ENCODE assay signal across 9 mouse cellular contexts in the genomic region with DNA sequence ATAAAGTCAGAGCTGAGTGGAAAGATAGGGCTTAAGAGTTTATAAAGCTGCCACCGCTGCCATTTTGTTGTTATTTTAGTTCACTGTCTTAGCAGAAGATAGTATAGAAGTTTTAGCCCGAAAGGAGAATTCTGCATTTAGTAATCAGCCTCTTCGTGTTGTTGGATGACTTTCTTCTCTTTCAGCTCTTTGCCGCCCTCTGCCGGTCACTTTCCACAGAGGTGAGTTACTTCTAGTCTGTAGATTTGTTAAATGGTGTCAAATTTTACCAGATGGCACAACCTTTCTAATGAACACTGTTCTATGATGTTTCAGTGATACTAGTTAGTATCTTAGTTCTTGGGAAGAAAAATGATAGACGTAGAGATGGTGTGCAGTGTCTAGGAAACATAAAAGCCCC. TPM values are rescaled to one million over a fixed set of nuclear protein-coding genes. Genes with fewer than 3 reads are reported as not detected.
DNase-seq lines count a peak whose midpoint lies in the region; ATAC-seq and TF ChIP-seq lines count a peak whose summit lies in the region.
"Had no signal": no experiment of that assay in that cellular context is flagged by ENCODE, and none has a peak within 500 bp of the region (broad histone marks: within the 10 kb centered on the region; RNA-seq: fewer than 3 reads in every experiment).

No protein-coding gene starts in this region.

- no peaks in the 10 kb centered on the region for H3K9me3 ChIP-seq in forebrain, postnatal 0 days (ENCODE audit: low read length)
- H3K9me3 ChIP-seq in forebrain, embryonic 16.5 days (ENCODE audit: control insufficient read depth, low read length): no peaks in the 10 kb centered on the region
- no peaks in the 10 kb centered on the region for H3K9me3 ChIP-seq in liver, embryonic 13.5 days (replicated peaks)
- H3K9me3 ChIP-seq: limb, embryonic 12.5 days had no signal

- H3K27me3 ChIP-seq in forebrain, postnatal 0 days (ENCODE audit: insufficient read depth, low read length): no peaks in the 10 kb centered on the region
- no peaks in the 10 kb centered on the region for H3K27me3 ChIP-seq in forebrain, embryonic 16.5 days (replicated peaks; ENCODE audit: control insufficient read depth, insufficient read depth, low read length)
- H3K27me3 ChIP-seq in liver, embryonic 13.5 days: no peaks in the 10 kb centered on the region
- H3K27me3 ChIP-seq: limb, embryonic 12.5 days had no signal

- no peak for ATAC-seq in forebrain, postnatal 0 days
- no peak for ATAC-seq in forebrain, embryonic 16.5 days
- ATAC-seq in liver, embryonic 13.5 days (ENCODE audit: low read depth): no peak

- 19% methylated on average over 6 of the region's 6 CpGs for WGBS in forebrain, postnatal 0 days
- WGBS in forebrain, embryonic 16.5 days: 23% methylated on average over 6 of the region's 6 CpGs
- WGBS in liver, embryonic 13.5 days (ENCODE audit: insufficient replicate concordance): 13% methylated on average over 6 of the region's 6 CpGs

- no peak overlapping the region for H3K27ac ChIP-seq in forebrain, postnatal 0 days (ENCODE audit: low read depth, low read length)
- H3K27ac ChIP-seq in forebrain, embryonic 16.5 days (ENCODE audit: low read length): no peak overlapping the region
- H3K27ac ChIP-seq in liver, embryonic 13.5 days: no peak overlapping the region
- H3K27ac ChIP-seq: limb, embryonic 12.5 days had no signal

- peak; percentile 68 for TF ChIP-seq CTCF in forebrain, postnatal 0 days (IDR thresholded peaks at IDR 0.05; ENCODE audit: low read depth)

- H3K4me3 ChIP-seq in forebrain, postnatal 0 days (ENCODE audit: low read depth, low read length): no peak overlapping the region
- no peak overlapping the region for H3K4me3 ChIP-seq in forebrain, embryonic 16.5 days (replicated peaks; ENCODE audit: low read length)
- H3K4me3 ChIP-seq in liver, embryonic 13.5 days (replicated peaks): no peak overlapping the region
- H3K4me3 ChIP-seq: limb, embryonic 12.5 days had no signal

- H3K36me3 ChIP-seq in forebrain, postnatal 0 days (ENCODE audit: insufficient read depth): no peaks in the 10 kb centered on the region
- H3K36me3 ChIP-seq in forebrain, embryonic 16.5 days (ENCODE audit: control insufficient read depth, insufficient read depth): no peaks in the 10 kb centered on the region
- H3K36me3 ChIP-seq in liver, embryonic 13.5 days: 0 out of 2 replicates have a peak, but pooled peaks cover 6% of the 10 kb centered on the region
- H3K36me3 ChIP-seq: limb, embryonic 12.5 days had no signal

- no peaks in the 10 kb centered on the region for H3K4me1 ChIP-seq in forebrain, postnatal 0 days (ENCODE audit: insufficient read depth)
- no peaks in the 10 kb centered on the region for H3K4me1 ChIP-seq in forebrain, embryonic 16.5 days (replicated peaks; ENCODE audit: control insufficient read depth, insufficient read depth, low read length)
- H3K4me1 ChIP-seq in liver, embryonic 13.5 days (replicated peaks): no peaks in the 10 kb centered on the region
- H3K4me1 ChIP-seq: limb, embryonic 12.5 days had no signal

- no peak overlapping the region for H3K9ac ChIP-seq in forebrain, postnatal 0 days
- H3K9ac ChIP-seq in forebrain, embryonic 16.5 days (replicated peaks; ENCODE audit: low read depth, low read length): no peak overlapping the region
- H3K9ac ChIP-seq in liver, embryonic 13.5 days: no peak overlapping the region
- H3K9ac ChIP-seq: limb, embryonic 12.5 days had no signal

- H3K4me2 ChIP-seq in forebrain, postnatal 0 days (ENCODE audit: low read depth): no peak overlapping the region
- H3K4me2 ChIP-seq in forebrain, embryonic 16.5 days (ENCODE audit: low read length): no peak overlapping the region
- no peak overlapping the region for H3K4me2 ChIP-seq in liver, embryonic 13.5 days
- H3K4me2 ChIP-seq: limb, embryonic 12.5 days had no signal

- DNase-seq in forebrain, postnatal 0 days: peak; percentile 62
- peak; percentile 83 to 85 for DNase-seq in B cell, adult 2 months
- DNase-seq in adrenal gland, postnatal 10 days: peak; percentile 84
- DNase-seq in embryo, embryonic 11.5 days (ENCODE audit: low read depth, low spot score): peak; percentile 60
- DNase-seq in induced T-regulatory cell, adult 2 months (ENCODE audit: low read depth): peak; percentile 91
- peak; percentile 68 for DNase-seq in liver, embryonic 13.5 days
- peak; percentile 74 for DNase-seq in right cerebral cortex, postnatal 14 days

RNA-seq across cellular contexts. Expression of gene Cox15, which starts 7.7 kb away (rescaled TPM):
- 18.4 and 20.5 TPM in 2 replicates for total RNA-seq in forebrain, postnatal 0 days (2014; rRNA removed)
- polyA plus RNA-seq in forebrain, postnatal 0 days (2015; fragmentation: Nextera tagmentation; extraction: Ambion mirVana): 4.1 and 9.1 TPM in 2 replicates
- polyA plus RNA-seq in forebrain, embryonic 16.5 days (2015; fragmentation: Nextera tagmentation; extraction: Ambion mirVana): 10.4 and 11.8 TPM in 2 replicates
- total RNA-seq in adrenal gland, postnatal 10 days (2021): 10 to 100 TPM; 34.9 to 44.9 TPM
- polyA plus RNA-seq in liver, embryonic 13.5 days (2015; fragmentation: Nextera tagmentation; extraction: Ambion mirVana): 7.0 TPM in 2 replicates

RNA-seq across cellular contexts. Expression of gene Cutc, which starts 7.7 kb away (rescaled TPM):
- 3.1 and 3.4 TPM in 2 replicates for total RNA-seq in forebrain, postnatal 0 days (2014; rRNA removed)
- 7.3 and 7.4 TPM in 2 replicates for polyA plus RNA-seq in forebrain, postnatal 0 days (2015; fragmentation: Nextera tagmentation; extraction: Ambion mirVana)
- polyA plus RNA-seq in forebrain, embryonic 16.5 days (2015; fragmentation: Nextera tagmentation; extraction: Ambion mirVana): 6.5 and 7.8 TPM in 2 replicates
- 10 to 100 TPM; 15.7 to 18.7 TPM for total RNA-seq in adrenal gland, postnatal 10 days (2021)
- 14.7 and 14.8 TPM in 2 replicates for polyA plus RNA-seq in liver, embryonic 13.5 days (2015; fragmentation: Nextera tagmentation; extraction: Ambion mirVana)

RNA-seq across cellular contexts. Expression of gene Abcc2, which starts 21.5 kb away (rescaled TPM):
- total RNA-seq in forebrain, postnatal 0 days (2014; rRNA removed): 0.15 TPM in 1 of 2 replicates, not detected in the other
- polyA plus RNA-seq in forebrain, postnatal 0 days (2015; fragmentation: Nextera tagmentation; extraction: Ambion mirVana): 0.02 and 0.03 TPM in 2 replicates
- not detected in 2 replicates for polyA plus RNA-seq in forebrain, embryonic 16.5 days (2015; fragmentation: Nextera tagmentation; extraction: Ambion mirVana)
- total RNA-seq in adrenal gland, postnatal 10 days (2021): 10 to 100 TPM; 10.9 to 25.0 TPM
- polyA plus RNA-seq in liver, embryonic 13.5 days (2015; fragmentation: Nextera tagmentation; extraction: Ambion mirVana): 8.5 and 8.9 TPM in 2 replicates
- polyA plus RNA-seq: limb, embryonic 12.5 days had no signal
